Mouse (Mus musculus) liver, postnatal 0 days (tissue): ENCODE results near the gene Pgd.

Experiments used
- CTCF ChIP-seq: sonication (generic); IDR thresholded peaks from 2 replicates; pipeline ENCODE4 v1.5.1; 2016; ENCODE audit warnings: antibody characterized with exemption, low read depth
- EP300 ChIP-seq: IDR thresholded peaks from 2 replicates; pipeline ENCODE4 v1.6.1; 2016; ENCODE audit warnings: antibody characterized with exemption, low read depth, mild to moderate bottlenecking

DNA sequence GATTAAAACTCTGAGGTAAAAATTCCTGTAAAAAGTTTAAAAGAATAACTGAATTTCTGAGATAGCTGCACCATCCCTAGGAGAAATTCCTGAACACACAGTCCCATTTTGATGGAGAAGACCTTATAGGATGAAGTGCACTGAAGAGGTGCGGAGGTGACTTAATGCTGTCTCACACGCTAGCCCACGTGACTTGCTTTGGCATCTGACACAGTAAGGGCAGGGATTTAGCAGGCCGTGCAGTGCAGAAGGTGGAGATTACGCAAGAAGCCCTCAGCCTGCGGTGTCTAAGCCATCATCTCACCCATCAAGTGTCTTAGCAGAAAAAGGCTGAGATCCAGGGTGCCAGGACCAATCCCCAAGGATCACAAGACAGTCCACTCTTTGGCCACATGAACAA, 5.4 kb downstream of the Pgd start:
- TF ChIP-seq CTCF = no peak
- TF ChIP-seq EP300 = no peak
